Mouse (Mus musculus) hindbrain, embryonic 11.5 days (tissue): ENCODE data around the gene Fam178b. TPM values are rescaled to one million over a fixed set of nuclear protein-coding genes. Genes with fewer than 3 reads are reported as not detected.
A peak's percentile ranks its signal among the peaks of the same experiment; 100 is the strongest.

Experiments used
- ATAC-seq: fragments of 200-750 bp; cut with Nextera tagmentation; 2 replicates; pipeline ENCODE4 v1.8.0; 2017; ENCODE audit warnings: mild to moderate bottlenecking, moderate TSS enrichment, moderate library complexity; ENCODE audit not compliant: low FRiP score
- DNase-seq: peaks from one replicate; pipeline ENCODE4 v3.0.0-alpha.2; 2015; ENCODE audit warnings: low spot score
- H3K27ac ChIP-seq: fragments of 300-500 bp; sonication (generic); 2 replicates; pipeline ENCODE4 v1.5.1; 2014; ENCODE audit warnings: mild to moderate bottlenecking, low read depth, low read length
- H3K27me3 ChIP-seq: fragments of 300-500 bp; sonication (generic); 2 replicates; pipeline ENCODE4 v1.6.1; 2014; ENCODE audit warnings: mild to moderate bottlenecking, low read length, moderate library complexity, mixed read lengths; ENCODE audit not compliant: control insufficient read depth, insufficient read depth
- H3K36me3 ChIP-seq: fragments of 300-500 bp; sonication (generic); 2 replicates; pipeline ENCODE4 v1.6.1; 2014; ENCODE audit warnings: mild to moderate bottlenecking, low read length, moderate library complexity, mixed read lengths; ENCODE audit not compliant: control insufficient read depth, insufficient read depth
- H3K4me1 ChIP-seq: fragments of 300-500 bp; sonication (generic); replicated peaks from 2 replicates; pipeline ENCODE4 v1.6.1; 2014; ENCODE audit warnings: low read length, mixed read lengths; ENCODE audit not compliant: control insufficient read depth, insufficient read depth
- H3K4me2 ChIP-seq: fragments of 300-500 bp; sonication (generic); replicated peaks from 2 replicates; pipeline ENCODE4 v1.6.1; 2014; ENCODE audit warnings: mild to moderate bottlenecking, low read depth, low read length
- H3K4me3 ChIP-seq: fragments of 300-500 bp; sonication (generic); 2 replicates; pipeline ENCODE4 v1.5.1; 2014; ENCODE audit warnings: low read depth, low read length
- H3K9ac ChIP-seq: fragments of 300-500 bp; sonication (generic); 2 replicates; pipeline ENCODE4 v1.6.1; 2014; ENCODE audit warnings: low read depth, low read length
- H3K9me3 ChIP-seq: fragments of 300-500 bp; sonication (generic); 2 replicates; pipeline ENCODE4 v1.6.1; 2016; ENCODE audit warnings: low read length; ENCODE audit not compliant: control insufficient read depth
- WGBS: fragments of 180-500 bp; shearing (Covaris S2); extraction: QIAGEN DNeasy Blood & Tissue Kit; methylation state at CpG from one replicate; pipeline ENCODE4 v1.1.7; 2014; 5-methylcytosine and 5-hydroxymethylcytosine counted together
- polyA plus RNA-seq: library from polyadenylated mRNA; unstranded; fragments of >200 nt; fragmentation: Nextera tagmentation; extraction: Ambion mirVana; gene quantifications from 2 replicates; pipeline ENCODE4 v1.2.1, GENCODE M21; 2014

The Fam178b gene
- polyA plus RNA-seq, 1 experiment from 2014 or later: 0.52 TPM

- Histone ChIP-seq H3K27me3 (no peaks in the 10 kb centered on the region), H3K27ac (no peak overlapping the region), H3K4me1 (no peaks in the 10 kb centered on the region), H3K4me2 (no peak overlapping the region), H3K9ac (no peak overlapping the region), H3K9me3 (no peaks in the 10 kb centered on the region), H3K36me3 (0 out of 2 replicates have a peak, but pooled peaks cover under 1% of the 10 kb centered on the region), H3K4me3 (no peak overlapping the region)
- ATAC-seq: no peak
- 87% methylated on average over 8 of the region's 8 CpGs for WGBS
- DNase-seq: no peak
Measured at GRCm38 (mm10) chr1:36530485-36530884, 152.5 kb downstream of the Fam178b start.

GRCm38 (mm10) chr1:36529875-36530274, 153.1 kb downstream of the Fam178b start:
- no peaks in the 10 kb centered on the region for H3K4me1 ChIP-seq
- no peak overlapping the region for H3K4me2 ChIP-seq
- ATAC-seq (no peak), DNase-seq (no peak)
- no peak overlapping the region for H3K4me3 ChIP-seq
- no peaks in the 10 kb centered on the region for H3K9me3 ChIP-seq
- no peak overlapping the region for H3K27ac ChIP-seq
- WGBS: 90% methylated on average over 4 of the region's 4 CpGs
- H3K9ac ChIP-seq: no peak overlapping the region
- H3K27me3 ChIP-seq: no peaks in the 10 kb centered on the region
- H3K36me3 ChIP-seq: 0 out of 2 replicates have a peak, but pooled peaks cover 3% of the 10 kb centered on the region

- WGBS: 88% methylated on average over 4 of the region's 4 CpGs
- DNase-seq (no peak), ATAC-seq (no peak)
- no peak overlapping the region for H3K4me2 ChIP-seq
- no peaks in the 10 kb centered on the region for H3K4me1 ChIP-seq
- H3K36me3 ChIP-seq: 0 out of 2 replicates have a peak, but pooled peaks cover 3% of the 10 kb centered on the region
- no peak overlapping the region for H3K27ac ChIP-seq
- no peak overlapping the region for H3K9ac ChIP-seq
- no peaks in the 10 kb centered on the region for H3K27me3 ChIP-seq
- H3K9me3 ChIP-seq: no peaks in the 10 kb centered on the region
- no peak overlapping the region for H3K4me3 ChIP-seq
Measured at GRCm38 (mm10) chr1:36529274-36529673, 153.7 kb downstream of the Fam178b start.

- 0 out of 2 replicates have a peak, but pooled peaks cover 3% of the 10 kb centered on the region for H3K36me3 ChIP-seq
- WGBS: 50% methylated on average over 1 of the region's 1 CpGs
- H3K4me3 ChIP-seq: no peak overlapping the region
- ATAC-seq (peak; percentile 56), DNase-seq (peak; percentile 50)
- no peaks in the 10 kb centered on the region for H3K9me3 ChIP-seq
- H3K27me3 ChIP-seq: no peaks in the 10 kb centered on the region
- H3K9ac ChIP-seq: no peak overlapping the region
- H3K4me2 ChIP-seq: no peak overlapping the region
- peak overlapping the region; percentile 36; the same call in 1 of the 2 replicates for H3K27ac ChIP-seq
- H3K4me1 ChIP-seq: no peaks in the 10 kb centered on the region
Measured at GRCm38 (mm10) chr1:36528351-36528750, 154.6 kb downstream of the Fam178b start.

- Histone ChIP-seq H3K4me3 (no peak overlapping the region), H3K36me3 (0 out of 2 replicates have a peak, but pooled peaks cover 3% of the 10 kb centered on the region), H3K4me1 (no peaks in the 10 kb centered on the region), H3K9me3 (no peaks in the 10 kb centered on the region), H3K9ac (no peak overlapping the region), H3K27me3 (no peaks in the 10 kb centered on the region), H3K27ac (no peak overlapping the region), H3K4me2 (no peak overlapping the region)
- ATAC-seq: no peak
- no peak for DNase-seq
- 91% methylated on average over 10 of the region's 10 CpGs for WGBS
Measured at GRCm38 (mm10) chr1:36526903-36527302, 156.1 kb downstream of the Fam178b start.

- no peaks in the 10 kb centered on the region for H3K4me1 ChIP-seq
- H3K9ac ChIP-seq: no peak overlapping the region
- H3K4me2 ChIP-seq: no peak overlapping the region
- H3K9me3 ChIP-seq: no peaks in the 10 kb centered on the region
- WGBS: 90% methylated on average over 12 of the region's 12 CpGs
- no peak overlapping the region for H3K4me3 ChIP-seq
- H3K27ac ChIP-seq: no peak overlapping the region
- ATAC-seq: no peak
- H3K27me3 ChIP-seq: no peaks in the 10 kb centered on the region
- 0 out of 2 replicates have a peak, but pooled peaks cover 7% of the 10 kb centered on the region for H3K36me3 ChIP-seq
- DNase-seq: no peak
Measured at GRCm38 (mm10) chr1:36525774-36526173, 157.2 kb downstream of the Fam178b start.

GRCm38 (mm10) chr1:36524058-36524457, 158.9 kb downstream of the Fam178b start:
- Histone ChIP-seq H3K27ac (no peak overlapping the region), H3K36me3 (peaks cover 9% of the 10 kb centered on the region; the same call in 1 of the 2 replicates)

GRCm38 (mm10) chr1:36523332-36524013, 159.5 kb downstream of the Fam178b start:
- H3K4me1 ChIP-seq: no peaks in the 10 kb centered on the region
- H3K9me3 ChIP-seq: no peaks in the 10 kb centered on the region
- H3K4me2 ChIP-seq: no peak overlapping the region
- H3K36me3 ChIP-seq: peaks cover 9% of the 10 kb centered on the region; the same call in 1 of the 2 replicates
- DNase-seq: no peak
- H3K27ac ChIP-seq: no peak overlapping the region
- no peak for ATAC-seq
- WGBS: 87% methylated on average over 9 of the region's 9 CpGs
- H3K27me3 ChIP-seq: no peaks in the 10 kb centered on the region
- no peak overlapping the region for H3K4me3 ChIP-seq
- H3K9ac ChIP-seq: no peak overlapping the region

More at GRCm38 (mm10) chr1:36524058-36524457, 158.9 kb downstream of the Fam178b start:
- H3K27me3 ChIP-seq: no peaks in the 10 kb centered on the region
- no peak overlapping the region for H3K9ac ChIP-seq
- no peak overlapping the region for H3K4me2 ChIP-seq
- DNase-seq (no peak), ATAC-seq (no peak)
- H3K9me3 ChIP-seq: no peaks in the 10 kb centered on the region
- WGBS: 97% methylated on average over 5 of the region's 5 CpGs
- H3K4me3 ChIP-seq: no peak overlapping the region
- H3K4me1 ChIP-seq: no peaks in the 10 kb centered on the region

- no peak for DNase-seq
- WGBS: 90% methylated on average over 7 of the region's 7 CpGs
- peaks cover 9% of the 10 kb centered on the region; the same call in 1 of the 2 replicates for H3K36me3 ChIP-seq
Measured at GRCm38 (mm10) chr1:36522210-36522609, 160.8 kb downstream of the Fam178b start.

More at GRCm38 (mm10) chr1:36522210-36522609, 160.8 kb downstream of the Fam178b start:
- Histone ChIP-seq H3K4me2 (no peak overlapping the region), H3K4me3 (no peak overlapping the region), H3K4me1 (no peaks in the 10 kb centered on the region), H3K27ac (no peak overlapping the region), H3K27me3 (no peaks in the 10 kb centered on the region), H3K9me3 (no peaks in the 10 kb centered on the region), H3K9ac (no peak overlapping the region)
- ATAC-seq: no peak
